Mouse (Mus musculus): ENCODE measurements at regions not wholly inside any gene's neighbourhood (a gene's known extent, or its start where the extent isn't known, plus 50 kb on each side); places are given as distances from the start of the nearest gene placed in this dataset.

DNA sequence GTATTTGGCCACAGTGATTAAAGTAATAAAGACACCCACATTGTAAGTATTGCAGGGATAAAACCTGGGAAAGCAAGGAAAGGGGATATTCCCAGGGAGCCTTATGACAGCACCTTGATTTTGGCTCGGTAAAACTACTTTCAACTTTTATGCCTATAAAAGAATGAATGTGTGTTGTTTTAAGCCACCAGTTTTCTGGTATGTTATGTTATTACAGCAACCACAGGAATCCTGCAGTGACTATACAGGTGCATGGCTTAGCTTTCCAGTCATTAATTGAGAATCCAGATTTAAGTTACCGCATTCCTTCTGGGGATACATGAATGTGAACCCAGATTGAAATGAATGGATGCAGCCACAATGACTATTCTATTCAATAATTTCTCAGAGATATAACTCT lies 537.2 kb upstream of the Sel1l start:
- no peak for TF ChIP-seq CTCF (conservative IDR thresholded peaks at IDR 0.05; ENCODE audit: low read length)
- TF ChIP-seq NANOG (IDR thresholded peaks at IDR 0.05; ENCODE audit: borderline replicate concordance, low read length), result no peak
- no peak for TF ChIP-seq POU5F1 (IDR thresholded peaks at IDR 0.05; ENCODE audit: borderline replicate concordance, low read length)
